ENCODE assay signal across 8 mouse cellular contexts in the genomic region with DNA sequence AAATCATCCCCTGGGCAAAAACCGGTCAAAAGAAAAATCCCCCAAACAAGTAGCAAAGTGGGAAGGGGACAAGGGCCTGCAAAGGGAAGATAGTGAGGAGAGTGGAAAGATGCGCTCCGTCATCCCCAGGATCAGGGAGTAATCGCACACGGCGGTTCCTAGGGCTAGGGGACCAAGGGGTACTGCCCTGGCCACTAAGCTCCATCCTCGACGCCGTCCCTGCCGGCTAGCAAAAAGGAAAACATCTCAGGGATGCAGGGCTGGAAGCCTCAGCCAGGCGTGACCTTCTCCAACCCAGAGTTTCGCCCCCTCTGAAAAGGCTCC. TPM values are rescaled to one million over a fixed set of nuclear protein-coding genes. Genes with fewer than 3 reads are reported as not detected.
DNase-seq lines count a peak whose midpoint lies in the region; ATAC-seq and TF ChIP-seq lines count a peak whose summit lies in the region.

No protein-coding gene starts in this region.

- no peak for TF ChIP-seq CTCF in kidney, postnatal 0 days (IDR thresholded peaks at IDR 0.05; ENCODE audit: low read depth)
- no peak for TF ChIP-seq CTCF in bone marrow, adult 2 months (IDR thresholded peaks at IDR 0.05; ENCODE audit: control insufficient read depth, insufficient read depth, low read length)
- no peak for TF ChIP-seq CTCF in stomach, postnatal 0 days (IDR thresholded peaks at IDR 0.05; ENCODE audit: low read depth)

- peak; percentile 66 for DNase-seq in kidney, postnatal 0 days (ENCODE audit: low spot score)
- DNase-seq in kidney, adult 9 months: no peak
- no peak for DNase-seq in stomach, postnatal 0 days (ENCODE audit: low spot score)
- no peak for DNase-seq in right cerebral cortex, postnatal 4 days
- no peak for DNase-seq in urinary bladder, postnatal 14 days (ENCODE audit: low spot score)

- H3K9me3 ChIP-seq in kidney, postnatal 0 days (replicated peaks; ENCODE audit: low read length): no peaks in the 10 kb centered on the region
- no peaks in the 10 kb centered on the region for H3K9me3 ChIP-seq in forebrain, embryonic 16.5 days (ENCODE audit: control insufficient read depth, low read length)
- H3K9me3 ChIP-seq in liver, embryonic 12.5 days (replicated peaks): no peaks in the 10 kb centered on the region
- H3K9me3 ChIP-seq in stomach, postnatal 0 days (ENCODE audit: control insufficient read depth, low read length): no peaks in the 10 kb centered on the region

- peak overlapping the region; percentile 97 for H3K4me3 ChIP-seq in kidney, postnatal 0 days (replicated peaks; ENCODE audit: low read depth, low read length)
- H3K4me3 ChIP-seq in bone marrow, adult 2 months (replicated peaks; ENCODE audit: control insufficient read depth, low read depth, low read length): peak overlapping the region; percentile 87
- H3K4me3 ChIP-seq in forebrain, embryonic 16.5 days (replicated peaks; ENCODE audit: low read length): peak overlapping the region; percentile 99
- H3K4me3 ChIP-seq in liver, embryonic 12.5 days: peak overlapping the region; percentile 95
- peak overlapping the region; percentile 94 for H3K4me3 ChIP-seq in stomach, postnatal 0 days (ENCODE audit: low read depth, low read length)

- WGBS in kidney, postnatal 0 days: under 1% methylated on average over 12 of the region's 12 CpGs
- under 1% methylated on average over 12 of the region's 12 CpGs for WGBS in bone marrow, adult 2 months
- WGBS in forebrain, embryonic 16.5 days: 0% methylated on average over 12 of the region's 12 CpGs
- WGBS in liver, embryonic 12.5 days (ENCODE audit: insufficient replicate concordance): under 1% methylated on average over 12 of the region's 12 CpGs
- 0% methylated on average over 12 of the region's 12 CpGs for WGBS in stomach, postnatal 0 days

- peak overlapping the region; percentile 92 for H3K9ac ChIP-seq in kidney, postnatal 0 days (ENCODE audit: low read depth, low read length)
- peak overlapping the region; percentile 98 for H3K9ac ChIP-seq in forebrain, embryonic 16.5 days (replicated peaks; ENCODE audit: low read depth, low read length)
- peak overlapping the region; percentile 93 for H3K9ac ChIP-seq in liver, embryonic 12.5 days
- H3K9ac ChIP-seq in stomach, postnatal 0 days (ENCODE audit: low read length): peak overlapping the region; percentile 91

- H3K4me2 ChIP-seq in kidney, postnatal 0 days (ENCODE audit: low read length): peak overlapping the region; percentile 77
- H3K4me2 ChIP-seq in forebrain, embryonic 16.5 days (ENCODE audit: low read length): peak overlapping the region; percentile 95
- H3K4me2 ChIP-seq in liver, embryonic 12.5 days: peak overlapping the region; percentile 78
- peak overlapping the region; percentile 79 for H3K4me2 ChIP-seq in stomach, postnatal 0 days (replicated peaks; ENCODE audit: low read depth)

- no peak for TF ChIP-seq POLR2A in bone marrow, adult 2 months (IDR thresholded peaks at IDR 0.05; ENCODE audit: borderline replicate concordance, control insufficient read depth, low read depth, low read length)

- ATAC-seq in kidney, postnatal 0 days (replicated peaks; ENCODE audit: low FRiP score, low read depth): no peak; the same call in 1 of the 2 replicates
- ATAC-seq in forebrain, embryonic 16.5 days: peak; percentile 39
- peak; percentile 80 for ATAC-seq in liver, embryonic 12.5 days
- ATAC-seq in stomach, postnatal 0 days (ENCODE audit: low FRiP score, low TSS enrichment): no peak; the same call in 1 of the 2 replicates

- peak overlapping the region; percentile 96 for H3K27ac ChIP-seq in kidney, postnatal 0 days
- peak overlapping the region; percentile 90 for H3K27ac ChIP-seq in bone marrow, adult 2 months (ENCODE audit: control insufficient read depth, insufficient read depth, low read depth, low read length, poor library complexity)
- H3K27ac ChIP-seq in forebrain, embryonic 16.5 days (ENCODE audit: low read length): peak overlapping the region; percentile 90
- peak overlapping the region; percentile 94 for H3K27ac ChIP-seq in liver, embryonic 12.5 days
- peak overlapping the region; percentile 96 for H3K27ac ChIP-seq in stomach, postnatal 0 days (replicated peaks)

- 0 out of 2 replicates have a peak, but pooled peaks cover 4% of the 10 kb centered on the region for H3K4me1 ChIP-seq in kidney, postnatal 0 days (replicated peaks; ENCODE audit: insufficient read depth, low read length)
- no peaks in the 10 kb centered on the region; the same call in 1 of the 2 replicates for H3K4me1 ChIP-seq in bone marrow, adult 2 months (ENCODE audit: control insufficient read depth, insufficient read depth, low read length)
- H3K4me1 ChIP-seq in forebrain, embryonic 16.5 days (replicated peaks; ENCODE audit: control insufficient read depth, insufficient read depth, low read length): peaks cover 24% of the 10 kb centered on the region
- H3K4me1 ChIP-seq in liver, embryonic 12.5 days: peaks cover 27% of the 10 kb centered on the region
- H3K4me1 ChIP-seq in stomach, postnatal 0 days (replicated peaks; ENCODE audit: control insufficient read depth, insufficient read depth): peaks cover 5% of the 10 kb centered on the region; the same call in 1 of the 2 replicates

- TF ChIP-seq EP300 in stomach, postnatal 0 days (optimal IDR thresholded peaks at IDR 0.05): no peak

- no peaks in the 10 kb centered on the region for H3K27me3 ChIP-seq in kidney, postnatal 0 days (ENCODE audit: insufficient read depth, low read length)
- H3K27me3 ChIP-seq in forebrain, embryonic 16.5 days (replicated peaks; ENCODE audit: control insufficient read depth, insufficient read depth, low read length): no peaks in the 10 kb centered on the region
- H3K27me3 ChIP-seq in liver, embryonic 12.5 days (replicated peaks): no peaks in the 10 kb centered on the region
- no peaks in the 10 kb centered on the region for H3K27me3 ChIP-seq in stomach, postnatal 0 days (ENCODE audit: control insufficient read depth, insufficient read depth, low read length)

- H3K36me3 ChIP-seq in kidney, postnatal 0 days (ENCODE audit: insufficient read depth, low read length): 0 out of 2 replicates have a peak, but pooled peaks cover 1% of the 10 kb centered on the region
- H3K36me3 ChIP-seq in forebrain, embryonic 16.5 days (ENCODE audit: control insufficient read depth, insufficient read depth): no peaks in the 10 kb centered on the region
- no peaks in the 10 kb centered on the region for H3K36me3 ChIP-seq in liver, embryonic 12.5 days
- H3K36me3 ChIP-seq in stomach, postnatal 0 days (ENCODE audit: control insufficient read depth, insufficient read depth, low read length): no peaks in the 10 kb centered on the region

RNA-seq across cellular contexts. Expression of gene Braf, which starts 0.8 kb away (rescaled TPM):
- polyA plus RNA-seq in kidney, postnatal 0 days (2015; fragmentation: Nextera tagmentation; extraction: Ambion mirVana): 7.6 and 8.4 TPM in 2 replicates
- 6.7 and 11.6 TPM in 2 replicates for polyA plus RNA-seq in bone marrow, adult 2 months (2011; ENCODE audit: insufficient read depth, insufficient read length, low replicate concordance, missing spikeins)
- 24.0 and 26.7 TPM in 2 replicates for polyA plus RNA-seq in forebrain, embryonic 16.5 days (2015; fragmentation: Nextera tagmentation; extraction: Ambion mirVana)
- polyA plus RNA-seq in liver, embryonic 12.5 days (2016; fragmentation: Nextera tagmentation; extraction: Ambion mirVana): 10.7 and 11.0 TPM in 2 replicates
- 4.8 and 5.3 TPM in 2 replicates for polyA plus RNA-seq in stomach, postnatal 0 days (2015; fragmentation: Nextera tagmentation; extraction: Ambion mirVana)

Comparison
In these comparisons a context has a peak if more than half of its experiments do, and no peak if none do; other contexts are left out.
1. ATAC-seq: peak in forebrain, embryonic 16.5 days (single experiment) and liver, embryonic 12.5 days (single experiment); none in kidney, postnatal 0 days (single experiment) and stomach, postnatal 0 days (single experiment).
2. Peak in every context shown above with its lines, with median percentiles within 50 percentile points of each other: H3K27ac ChIP-seq, H3K4me2 ChIP-seq, H3K4me3 ChIP-seq and H3K9ac ChIP-seq.